Mouse (Mus musculus) embryonic facial prominence, embryonic 15.5 days (tissue): ENCODE results near the gene Gm3625. TPM values are rescaled to one million over a fixed set of nuclear protein-coding genes. Genes with fewer than 3 reads are reported as not detected.
A peak's percentile ranks its signal among the peaks of the same experiment; 100 is the strongest.

Experiments
- ATAC-seq: fragments of 200-750 bp; cut with Nextera tagmentation; 2 replicates; pipeline ENCODE4 v1.8.0; 2017; ENCODE audit warnings: low read depth, moderate TSS enrichment; ENCODE audit not compliant: insufficient number of reproducible peaks, low FRiP score, low TSS enrichment
- H3K27ac ChIP-seq: fragments of 300-500 bp; sonication (generic); replicated peaks from 2 replicates; pipeline ENCODE4 v1.5.1; 2015; ENCODE audit warnings: mild to moderate bottlenecking, inconsistent platforms
- H3K27me3 ChIP-seq: fragments of 300-500 bp; sonication (generic); 2 replicates; pipeline ENCODE4 v1.6.1; 2015; ENCODE audit warnings: inconsistent platforms
- H3K36me3 ChIP-seq: fragments of 300-500 bp; sonication (generic); 2 replicates; pipeline ENCODE4 v1.6.1; 2015; ENCODE audit warnings: mild to moderate bottlenecking, inconsistent platforms
- H3K4me1 ChIP-seq: fragments of 300-500 bp; sonication (generic); 2 replicates; pipeline ENCODE4 v1.6.1; 2015; ENCODE audit warnings: inconsistent platforms
- H3K4me2 ChIP-seq: fragments of 300-500 bp; sonication (generic); replicated peaks from 2 replicates; pipeline ENCODE4 v1.6.1; 2015; ENCODE audit warnings: mild to moderate bottlenecking, inconsistent platforms
- H3K4me3 ChIP-seq: fragments of 300-500 bp; sonication (generic); replicated peaks from 2 replicates; pipeline ENCODE4 v1.5.1; 2015; ENCODE audit warnings: mild to moderate bottlenecking, inconsistent platforms
- H3K9ac ChIP-seq: fragments of 300-500 bp; sonication (generic); 2 replicates; pipeline ENCODE4 v1.6.1; 2015; ENCODE audit warnings: inconsistent platforms
- H3K9me3 ChIP-seq: fragments of 300-500 bp; sonication (generic); replicated peaks from 2 replicates; pipeline ENCODE4 v1.6.1; 2016; ENCODE audit warnings: inconsistent platforms
- WGBS: fragments of 180-500 bp; shearing (Covaris S2); methylation state at CpG from one replicate; pipeline ENCODE4 v1.1.7; 2015; 5-methylcytosine and 5-hydroxymethylcytosine counted together
- polyA plus RNA-seq: library from polyadenylated mRNA; unstranded; fragments of >200 nt; fragmentation: Nextera tagmentation; extraction: Ambion mirVana; gene quantifications from 2 replicates; pipeline ENCODE4 v1.2.1, GENCODE M21; 2015

Gm3625 gene
- polyA plus RNA-seq, 1 experiment from 2014 or later: not detected

DNA sequence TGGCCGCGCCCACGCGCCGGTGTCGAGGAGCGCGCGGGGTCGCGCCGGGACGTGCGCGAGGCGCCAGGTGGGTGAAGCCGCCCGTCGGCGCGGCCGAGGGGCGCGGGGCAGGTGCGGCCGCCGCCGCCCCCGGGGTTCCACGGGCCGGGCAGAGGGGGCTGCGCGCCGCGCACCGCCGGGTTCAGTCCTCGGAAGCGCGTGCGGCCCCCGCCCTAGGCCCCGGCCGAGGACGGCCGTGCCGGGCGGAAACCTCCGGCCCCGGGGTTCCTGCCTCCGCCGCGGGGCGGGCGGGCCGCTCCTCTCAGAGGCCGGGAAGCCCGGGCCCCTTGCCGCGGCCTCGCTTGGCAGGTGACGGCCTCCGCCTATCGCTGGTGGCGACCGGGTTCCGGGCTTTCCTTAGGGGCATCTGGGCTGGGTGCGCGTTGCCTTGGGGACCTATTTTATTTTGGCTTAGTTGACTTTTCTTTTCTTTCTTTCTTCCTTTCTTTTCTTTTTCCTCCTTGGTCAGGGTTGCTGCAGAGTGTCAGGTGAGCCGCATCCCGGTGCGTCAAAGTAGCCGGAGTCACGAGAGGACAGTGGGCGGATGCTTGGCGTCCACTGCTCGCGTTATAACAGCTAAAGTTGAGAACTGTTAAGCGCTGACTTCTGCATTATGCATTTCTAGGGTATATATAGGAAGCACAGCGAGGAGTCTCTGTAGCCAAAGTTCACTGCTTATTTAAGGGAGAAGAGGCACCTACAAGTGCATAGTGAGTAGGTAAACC is 621 bp upstream of the Gm3625 start:
- Histone ChIP-seq H3K4me3 (peak overlapping the region; percentile 93), H3K4me2 (peak overlapping the region; percentile 67), H3K36me3 (no peaks in the 10 kb centered on the region), H3K9ac (peak overlapping the region; percentile 78), H3K27ac (peak overlapping the region; percentile 86), H3K27me3 (no peaks in the 10 kb centered on the region), H3K4me1 (peaks cover 16% of the 10 kb centered on the region), H3K9me3 (no peaks in the 10 kb centered on the region)
- peak; percentile 55 for ATAC-seq
- under 1% methylated on average over 72 of the region's 80 CpGs for WGBS

DNA sequence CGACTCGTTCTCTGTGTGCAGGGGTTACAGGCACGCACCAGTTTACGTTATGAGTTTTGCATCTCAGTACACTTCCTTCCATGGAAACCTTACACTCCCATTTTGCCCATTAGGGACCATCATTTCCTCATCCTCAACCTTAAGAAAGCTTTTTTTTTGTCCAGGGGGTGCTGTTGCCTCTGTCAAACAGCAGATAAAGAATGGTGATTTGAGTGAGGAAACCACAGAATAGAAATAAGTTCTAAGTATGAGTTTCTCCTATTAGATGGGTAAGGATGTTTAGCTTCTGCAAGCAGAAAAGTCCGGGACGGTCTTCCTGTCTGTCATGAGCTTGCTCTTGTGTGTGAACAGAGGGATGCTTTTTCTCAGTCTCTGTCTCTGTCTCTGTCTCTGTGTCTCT is 702 bp downstream of the Gm3625 start:
- no peaks in the 10 kb centered on the region for H3K36me3 ChIP-seq
- peak overlapping the region; percentile 93 for H3K4me3 ChIP-seq
- no peaks in the 10 kb centered on the region for H3K9me3 ChIP-seq
- no peak overlapping the region for H3K9ac ChIP-seq
- no peak overlapping the region for H3K27ac ChIP-seq
- H3K4me1 ChIP-seq: peaks cover 16% of the 10 kb centered on the region
- WGBS: 63% methylated on average over 6 of the region's 6 CpGs
- H3K27me3 ChIP-seq: no peaks in the 10 kb centered on the region
- peak overlapping the region; percentile 67 for H3K4me2 ChIP-seq
- no peak for ATAC-seq

GRCm38 (mm10) chr12:4588603-4589002 is 4.1 kb downstream of the Gm3625 start:
- peak; percentile 73 for ATAC-seq
- Histone ChIP-seq H3K9ac (no peak overlapping the region), H3K27me3 (no peaks in the 10 kb centered on the region), H3K27ac (no peak overlapping the region), H3K4me3 (no peak overlapping the region), H3K4me1 (peaks cover 9% of the 10 kb centered on the region; the same call in 1 of the 2 replicates), H3K4me2 (no peak overlapping the region), H3K36me3 (no peaks in the 10 kb centered on the region), H3K9me3 (no peaks in the 10 kb centered on the region)
- WGBS: 53% methylated on average over 3 of the region's 3 CpGs

DNA sequence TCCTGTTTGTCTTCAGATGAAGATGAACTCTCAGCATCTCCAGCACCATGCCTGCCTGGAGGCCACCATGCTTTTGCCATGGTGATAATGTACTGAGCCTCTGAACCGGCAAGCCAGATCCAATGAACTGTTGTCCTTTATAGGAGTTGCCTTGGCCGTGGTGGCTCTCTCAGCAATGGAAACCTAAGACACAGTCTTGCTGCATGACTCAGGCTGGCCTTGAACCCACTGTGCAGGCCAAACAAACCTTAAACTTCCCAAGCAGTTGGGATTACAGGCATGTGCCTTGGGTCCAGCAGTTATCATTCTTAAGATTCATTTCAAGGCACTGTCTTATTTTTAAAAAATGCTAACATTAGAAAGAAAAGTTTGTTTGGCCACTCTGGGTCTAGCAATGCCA is 4.9 kb downstream of the Gm3625 start:
- no peak for ATAC-seq
- H3K4me2 ChIP-seq: no peak overlapping the region
- H3K36me3 ChIP-seq: no peaks in the 10 kb centered on the region
- peaks cover 9% of the 10 kb centered on the region; the same call in 1 of the 2 replicates for H3K4me1 ChIP-seq
- H3K4me3 ChIP-seq: no peak overlapping the region
- no peaks in the 10 kb centered on the region for H3K9me3 ChIP-seq
- no peak overlapping the region for H3K9ac ChIP-seq
- WGBS: 75% methylated on average over 2 of the region's 2 CpGs
- H3K27me3 ChIP-seq: no peaks in the 10 kb centered on the region
- H3K27ac ChIP-seq: no peak overlapping the region

DNA sequence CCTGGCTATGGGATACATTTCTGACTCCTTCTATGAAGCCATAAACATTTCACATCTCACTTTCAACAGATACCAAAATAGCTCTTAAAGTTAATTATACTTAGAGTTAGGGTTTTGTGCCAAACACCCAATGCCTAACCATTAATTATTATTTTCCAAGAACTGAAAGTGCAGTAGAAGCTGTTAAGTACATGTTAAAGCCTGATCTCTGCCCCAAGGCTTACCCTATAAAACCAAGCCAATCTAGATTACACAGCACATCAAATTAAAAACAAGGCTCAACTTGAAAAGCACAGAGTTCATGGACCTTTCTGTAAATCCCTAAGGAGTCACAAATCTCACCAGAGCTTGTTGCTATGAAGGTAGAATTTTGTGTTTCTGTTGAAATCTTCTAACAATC is 10.4 kb downstream of the Gm3625 start:
- Histone ChIP-seq H3K4me2 (no peak overlapping the region), H3K9me3 (no peaks in the 10 kb centered on the region), H3K9ac (no peak overlapping the region), H3K36me3 (no peaks in the 10 kb centered on the region), H3K4me1 (no peaks in the 10 kb centered on the region), H3K27me3 (no peaks in the 10 kb centered on the region), H3K4me3 (no peak overlapping the region), H3K27ac (no peak overlapping the region)
- ATAC-seq: no peak

GRCm38 (mm10) chr12:4574065-4574464 is 18.7 kb downstream of the Gm3625 start:
- H3K9ac ChIP-seq: no peak overlapping the region
- no peak overlapping the region for H3K4me2 ChIP-seq
- no peaks in the 10 kb centered on the region for H3K4me1 ChIP-seq
- no peaks in the 10 kb centered on the region for H3K36me3 ChIP-seq
- no peaks in the 10 kb centered on the region for H3K9me3 ChIP-seq
- WGBS: 73% methylated on average over 4 of the region's 4 CpGs
- no peaks in the 10 kb centered on the region for H3K27me3 ChIP-seq
- H3K4me3 ChIP-seq: no peak overlapping the region
- no peak overlapping the region for H3K27ac ChIP-seq
- no peak for ATAC-seq

- Histone ChIP-seq H3K9ac (no peak overlapping the region), H3K9me3 (no peaks in the 10 kb centered on the region), H3K4me3 (no peak overlapping the region), H3K4me1 (no peaks in the 10 kb centered on the region), H3K36me3 (no peaks in the 10 kb centered on the region), H3K27ac (no peak overlapping the region), H3K27me3 (no peaks in the 10 kb centered on the region), H3K4me2 (no peak overlapping the region)
- WGBS: 30% methylated on average over 5 of the region's 5 CpGs
- ATAC-seq: no peak
Observed at GRCm38 (mm10) chr12:4571864-4572263, 20.9 kb downstream of the Gm3625 start.

GRCm38 (mm10) chr12:4558475-4559279 is 34.0 kb downstream of the Gm3625 start:
- Histone ChIP-seq H3K4me1 (peaks cover 10% of the 10 kb centered on the region), H3K27me3 (no peaks in the 10 kb centered on the region), H3K9me3 (no peaks in the 10 kb centered on the region), H3K27ac (no peak overlapping the region), H3K4me2 (no peak overlapping the region), H3K36me3 (no peaks in the 10 kb centered on the region), H3K4me3 (no peak overlapping the region), H3K9ac (no peak overlapping the region)
- 47% methylated on average over 9 of the region's 9 CpGs for WGBS
- no peak for ATAC-seq

DNA sequence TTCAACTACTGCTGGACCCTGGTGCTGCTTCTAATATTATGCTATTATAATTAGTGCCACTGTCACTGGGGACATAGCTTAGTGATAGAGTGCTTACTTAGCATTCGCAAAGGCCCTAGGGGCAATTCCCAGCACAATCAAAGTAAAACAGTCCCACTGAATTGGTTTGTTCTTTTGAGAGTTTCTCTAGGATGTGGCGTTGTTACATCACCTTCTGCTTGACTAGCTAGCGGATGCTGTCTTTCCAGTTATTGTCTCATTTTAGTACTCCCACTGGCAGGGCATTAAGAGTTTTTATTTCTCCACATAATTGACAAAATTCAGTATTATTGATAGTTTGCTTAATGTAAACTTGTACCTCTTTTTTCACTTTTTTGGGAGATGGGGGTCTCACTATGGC is 34.7 kb downstream of the Gm3625 start:
- Histone ChIP-seq H3K4me3 (no peak overlapping the region), H3K4me1 (peaks cover 10% of the 10 kb centered on the region), H3K27me3 (no peaks in the 10 kb centered on the region), H3K27ac (no peak overlapping the region), H3K36me3 (no peaks in the 10 kb centered on the region), H3K4me2 (no peak overlapping the region), H3K9me3 (no peaks in the 10 kb centered on the region), H3K9ac (no peak overlapping the region)
- ATAC-seq: no peak
- 89% methylated on average over 3 of the region's 3 CpGs for WGBS

DNA sequence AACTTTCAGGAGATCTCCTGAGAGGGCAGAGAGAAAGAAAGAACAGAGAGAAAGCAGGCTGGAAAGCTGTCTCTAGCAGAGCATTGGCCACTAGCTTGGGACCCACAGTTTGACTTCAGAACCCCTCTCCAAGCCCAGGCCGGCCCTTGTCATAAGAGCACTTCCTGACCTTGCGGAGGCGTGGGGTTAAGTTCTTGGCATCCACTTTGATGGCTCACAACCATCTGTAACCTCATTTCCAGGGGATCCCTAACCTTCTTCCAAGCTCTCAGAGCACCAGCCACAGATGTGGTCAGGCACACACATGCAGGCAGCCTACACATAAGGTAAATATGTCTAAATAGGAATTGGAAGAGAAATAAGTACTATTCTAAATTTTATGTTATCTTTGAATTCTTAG is 35.3 kb downstream of the Gm3625 start:
- Histone ChIP-seq H3K4me2 (no peak overlapping the region), H3K4me3 (no peak overlapping the region), H3K27me3 (no peaks in the 10 kb centered on the region), H3K27ac (no peak overlapping the region), H3K4me1 (peaks cover 10% of the 10 kb centered on the region), H3K9me3 (no peaks in the 10 kb centered on the region), H3K36me3 (no peaks in the 10 kb centered on the region), H3K9ac (no peak overlapping the region)
- 78% methylated on average over 3 of the region's 3 CpGs for WGBS
- no peak for ATAC-seq

DNA sequence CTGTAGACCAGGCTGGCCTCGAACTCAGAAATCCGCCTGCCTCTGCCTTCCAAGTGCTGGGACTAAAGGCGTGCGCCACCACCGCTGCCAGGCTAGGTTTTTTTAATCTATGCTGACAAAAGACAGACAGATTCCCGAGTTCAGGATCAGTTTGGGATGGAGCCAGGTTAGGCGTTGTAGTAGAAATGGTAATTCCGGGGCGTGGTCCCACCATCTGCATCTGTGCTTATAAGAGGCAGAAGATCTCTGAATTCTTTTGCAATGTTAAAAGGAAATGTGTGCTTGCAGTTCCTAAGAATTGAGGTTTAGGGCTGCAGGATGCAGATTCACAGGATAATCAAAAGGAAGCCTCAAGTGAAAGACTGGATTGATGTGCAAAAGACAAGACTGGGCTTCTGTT is 35.8 kb downstream of the Gm3625 start:
- no peak overlapping the region for H3K27ac ChIP-seq
- WGBS: 79% methylated on average over 9 of the region's 9 CpGs
- no peak overlapping the region for H3K9ac ChIP-seq
- no peaks in the 10 kb centered on the region for H3K36me3 ChIP-seq
- no peak overlapping the region for H3K4me2 ChIP-seq
- H3K27me3 ChIP-seq: no peaks in the 10 kb centered on the region
- H3K4me3 ChIP-seq: no peak overlapping the region
- H3K9me3 ChIP-seq: no peaks in the 10 kb centered on the region
- no peak for ATAC-seq
- H3K4me1 ChIP-seq: peaks cover 12% of the 10 kb centered on the region
